Mouse (Mus musculus): ENCODE measurements around the gene Rimkla. TPM values are rescaled to one million over a fixed set of nuclear protein-coding genes. Genes with fewer than 3 reads are reported as not detected.
A peak's percentile ranks its signal among the peaks of the same experiment; 100 is the strongest.

Gene Rimkla
- polyA plus RNA-seq, 1 experiment: not detected

DNA sequence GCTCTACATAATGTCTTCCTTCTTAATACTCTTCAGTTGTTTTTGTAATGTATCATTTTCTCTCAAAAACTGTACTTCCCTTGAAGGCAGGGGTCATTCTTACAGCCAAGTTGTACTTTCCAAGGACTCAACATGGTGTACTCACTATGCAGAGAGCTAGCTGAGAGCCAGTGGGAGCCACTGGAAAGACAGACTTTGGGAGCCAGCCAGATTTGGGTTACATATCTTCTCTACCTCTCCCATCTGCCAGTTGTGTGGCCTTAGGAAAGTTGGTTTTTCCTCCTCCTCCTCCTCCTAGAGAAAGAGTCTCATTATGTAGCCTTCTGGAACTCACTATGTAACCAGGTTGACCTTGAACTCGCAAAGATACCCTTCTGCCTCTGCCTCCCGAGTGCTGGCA is 32.0 kb upstream of the Rimkla start:
- TF ChIP-seq POLR2A (IDR thresholded peaks at IDR 0.05; ENCODE audit: borderline replicate concordance, low read depth, low read length): no peak
- TF ChIP-seq CTCF (IDR thresholded peaks at IDR 0.05; ENCODE audit: low read depth, low read length): no peak

DNA sequence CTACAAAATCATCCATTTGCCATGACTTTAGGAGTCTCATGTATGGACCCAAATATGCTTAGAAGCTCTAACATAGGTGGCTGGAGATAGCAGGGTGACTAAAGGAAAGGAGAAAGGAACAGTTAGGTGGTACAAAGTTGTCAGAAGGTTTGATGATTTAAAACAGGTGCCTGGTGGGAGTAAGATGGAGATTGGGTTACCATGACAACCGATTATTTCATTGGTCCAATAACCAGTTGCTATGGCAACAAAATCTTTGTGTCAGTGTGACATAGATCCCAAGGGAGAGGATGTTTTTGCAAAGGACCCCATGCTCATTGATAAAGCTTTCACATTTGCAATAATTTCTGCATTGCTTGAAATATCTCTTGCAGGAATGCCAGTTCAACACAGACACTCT is 31.6 kb upstream of the Rimkla start:
- Histone ChIP-seq H3K27ac (ENCODE audit: insufficient read depth, low read depth, low read length) (no peak overlapping the region), H3K4me1 (ENCODE audit: control insufficient read depth, insufficient read depth, low read length) (no peaks in the 10 kb centered on the region), H3K4me3 (ENCODE audit: insufficient read depth, low read length) (no peak overlapping the region)
- TF ChIP-seq POLR2A (IDR thresholded peaks at IDR 0.05; ENCODE audit: borderline replicate concordance, low read depth, low read length) (no peak), CTCF (IDR thresholded peaks at IDR 0.05; ENCODE audit: low read depth, low read length) (no peak)

More for the DNA sequence above, 32.0 kb upstream of the Rimkla start:
- no peak overlapping the region for H3K4me3 ChIP-seq (ENCODE audit: insufficient read depth, low read length)
- no peaks in the 10 kb centered on the region for H3K4me1 ChIP-seq (ENCODE audit: control insufficient read depth, insufficient read depth, low read length)
- no peak overlapping the region for H3K27ac ChIP-seq (ENCODE audit: insufficient read depth, low read depth, low read length)

GRCm38 (mm10) chr4:119523575-119523974 is 31.1 kb upstream of the Rimkla start:
- TF ChIP-seq CTCF (IDR thresholded peaks at IDR 0.05; ENCODE audit: low read depth, low read length) (no peak), POLR2A (IDR thresholded peaks at IDR 0.05; ENCODE audit: borderline replicate concordance, low read depth, low read length) (no peak)
- no peak overlapping the region for H3K4me3 ChIP-seq (ENCODE audit: insufficient read depth, low read length)
- H3K4me1 ChIP-seq (ENCODE audit: control insufficient read depth, insufficient read depth, low read length): no peaks in the 10 kb centered on the region
- no peak overlapping the region for H3K27ac ChIP-seq (ENCODE audit: insufficient read depth, low read depth, low read length)

DNA sequence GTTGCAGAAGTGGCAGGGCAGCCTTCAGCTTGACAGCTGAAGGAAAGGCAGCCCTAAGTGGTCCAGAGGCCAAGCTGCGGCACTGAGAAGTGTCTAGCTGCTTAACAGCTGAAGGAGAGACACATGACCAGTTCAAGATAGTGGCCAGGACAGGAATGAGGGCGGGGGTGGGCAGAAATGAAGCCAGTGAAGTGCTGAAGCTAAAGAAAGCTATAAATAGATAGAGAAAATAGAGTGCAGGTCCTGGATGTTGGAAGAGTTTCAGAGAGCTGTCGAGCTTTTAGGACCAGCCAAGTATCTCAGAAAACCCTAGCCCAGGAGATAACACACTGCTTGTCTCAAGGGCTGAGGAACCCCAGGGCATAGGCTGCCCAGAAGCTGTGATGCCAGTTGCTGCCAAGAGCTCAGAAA is 20.3 kb upstream of the Rimkla start:
- Histone ChIP-seq H3K4me1 (ENCODE audit: control insufficient read depth, insufficient read depth, low read length) (no peaks in the 10 kb centered on the region), H3K4me3 (ENCODE audit: insufficient read depth, low read length) (no peak overlapping the region), H3K27ac (ENCODE audit: insufficient read depth, low read depth, low read length) (no peak overlapping the region)
- TF ChIP-seq CTCF (IDR thresholded peaks at IDR 0.05; ENCODE audit: low read depth, low read length): no peak
- no peak for TF ChIP-seq POLR2A (IDR thresholded peaks at IDR 0.05; ENCODE audit: borderline replicate concordance, low read depth, low read length)

DNA sequence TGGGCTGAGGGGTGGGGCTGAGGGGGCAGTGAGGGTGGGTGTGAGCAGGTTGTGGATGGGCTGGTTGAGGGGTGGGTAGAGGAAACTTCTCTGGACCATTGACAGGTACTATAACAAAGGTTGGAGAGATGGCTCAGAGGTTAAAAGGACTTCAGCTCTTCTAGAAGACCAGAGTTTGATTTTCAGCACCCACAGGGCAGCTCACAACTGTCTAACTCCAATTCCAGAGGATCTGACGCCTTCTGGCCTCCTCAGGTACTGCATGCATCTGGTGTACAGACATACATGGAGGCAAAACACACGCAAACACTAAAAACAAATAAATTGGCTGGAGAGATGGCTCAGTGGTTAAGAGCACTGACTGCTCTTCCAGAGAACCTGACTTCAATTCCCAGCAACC is 19.2 kb upstream of the Rimkla start:
- Histone ChIP-seq H3K4me3 (ENCODE audit: insufficient read depth, low read length) (no peak overlapping the region), H3K4me1 (ENCODE audit: control insufficient read depth, insufficient read depth, low read length) (no peaks in the 10 kb centered on the region), H3K27ac (ENCODE audit: insufficient read depth, low read depth, low read length) (no peak overlapping the region)
- TF ChIP-seq POLR2A (IDR thresholded peaks at IDR 0.05; ENCODE audit: borderline replicate concordance, low read depth, low read length) (no peak), CTCF (IDR thresholded peaks at IDR 0.05; ENCODE audit: low read depth, low read length) (no peak)

DNA sequence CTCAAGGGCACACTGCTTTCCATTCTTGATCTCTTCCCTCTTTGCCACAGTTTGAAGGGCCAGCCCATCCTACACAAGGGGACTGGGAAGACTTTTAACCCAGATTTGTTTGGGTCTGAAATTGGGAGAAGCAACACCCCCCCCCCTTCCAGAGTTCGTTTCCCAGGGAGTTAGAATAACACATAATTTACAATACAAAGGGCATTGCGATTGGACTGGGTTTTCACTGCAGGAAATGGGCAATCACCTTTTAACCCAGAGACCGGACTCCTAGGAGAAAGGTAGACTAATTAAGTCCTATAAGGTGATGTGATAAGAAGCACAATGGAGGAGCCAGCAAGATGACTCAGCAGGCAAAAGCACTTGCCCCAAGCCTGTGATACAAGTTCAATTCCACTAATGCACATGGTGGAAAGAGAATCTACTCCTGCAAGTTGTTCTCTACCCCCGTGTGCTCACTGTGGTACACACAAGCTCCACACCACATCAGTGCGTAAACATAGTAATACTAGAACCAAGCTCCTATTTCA is 6.0 kb upstream of the Rimkla start:
- H3K4me1 ChIP-seq (ENCODE audit: control insufficient read depth, insufficient read depth, low read length): no peaks in the 10 kb centered on the region

DNA sequence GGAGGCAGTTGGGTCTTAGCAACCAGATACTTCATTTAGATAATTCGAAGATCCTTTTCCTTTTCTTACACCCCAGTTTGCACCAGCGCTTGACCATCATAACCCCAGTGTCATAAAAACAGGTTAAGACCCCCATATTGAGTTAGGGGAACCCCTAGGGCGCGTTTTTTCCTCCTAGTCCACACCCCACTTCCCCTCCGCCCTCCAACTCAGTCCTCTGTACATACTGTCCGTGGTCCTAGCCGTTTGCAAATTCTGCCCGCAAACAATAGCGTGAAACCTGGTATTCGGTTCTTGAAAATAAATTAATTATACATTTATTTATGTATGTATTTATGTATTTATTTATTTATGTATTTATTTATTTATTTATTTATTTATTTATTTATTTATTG is 502 bp upstream of the Rimkla start:
- no peak overlapping the region for H3K27ac ChIP-seq (ENCODE audit: insufficient read depth, low read depth, low read length)
- H3K4me3 ChIP-seq (ENCODE audit: insufficient read depth, low read length): peak overlapping the region; percentile 64
- TF ChIP-seq POLR2A (IDR thresholded peaks at IDR 0.05; ENCODE audit: borderline replicate concordance, low read depth, low read length) (no peak), CTCF (IDR thresholded peaks at IDR 0.05; ENCODE audit: low read depth, low read length) (no peak)
- H3K4me1 ChIP-seq (ENCODE audit: control insufficient read depth, insufficient read depth, low read length): no peaks in the 10 kb centered on the region; the same call in 1 of the 2 replicates

More for the DNA sequence above, 6.0 kb upstream of the Rimkla start:
- TF ChIP-seq CTCF (IDR thresholded peaks at IDR 0.05; ENCODE audit: low read depth, low read length): no peak
- TF ChIP-seq POLR2A (IDR thresholded peaks at IDR 0.05; ENCODE audit: borderline replicate concordance, low read depth, low read length): no peak
- Histone ChIP-seq H3K27ac (ENCODE audit: insufficient read depth, low read depth, low read length) (no peak overlapping the region), H3K4me3 (ENCODE audit: insufficient read depth, low read length) (no peak overlapping the region)

- H3K27ac ChIP-seq (ENCODE audit: insufficient read depth, low read depth, low read length): no peak overlapping the region
- no peak overlapping the region for H3K4me3 ChIP-seq (ENCODE audit: insufficient read depth, low read length)
- no peaks in the 10 kb centered on the region; the same call in 1 of the 2 replicates for H3K4me1 ChIP-seq (ENCODE audit: control insufficient read depth, insufficient read depth, low read length)
- TF ChIP-seq POLR2A (IDR thresholded peaks at IDR 0.05; ENCODE audit: borderline replicate concordance, low read depth, low read length) (no peak), CTCF (IDR thresholded peaks at IDR 0.05; ENCODE audit: low read depth, low read length) (no peak)
Observed at GRCm38 (mm10) chr4:119490806-119491205, 1.6 kb downstream of the Rimkla start.

- TF ChIP-seq POLR2A (IDR thresholded peaks at IDR 0.05; ENCODE audit: borderline replicate concordance, low read depth, low read length) (no peak), CTCF (IDR thresholded peaks at IDR 0.05; ENCODE audit: low read depth, low read length) (no peak)
- Histone ChIP-seq H3K27ac (ENCODE audit: insufficient read depth, low read depth, low read length) (no peak overlapping the region), H3K4me3 (ENCODE audit: insufficient read depth, low read length) (no peak overlapping the region), H3K4me1 (ENCODE audit: control insufficient read depth, insufficient read depth, low read length) (no peaks in the 10 kb centered on the region; the same call in 1 of the 2 replicates)
Observed at GRCm38 (mm10) chr4:119489666-119490065, 2.8 kb downstream of the Rimkla start.

DNA sequence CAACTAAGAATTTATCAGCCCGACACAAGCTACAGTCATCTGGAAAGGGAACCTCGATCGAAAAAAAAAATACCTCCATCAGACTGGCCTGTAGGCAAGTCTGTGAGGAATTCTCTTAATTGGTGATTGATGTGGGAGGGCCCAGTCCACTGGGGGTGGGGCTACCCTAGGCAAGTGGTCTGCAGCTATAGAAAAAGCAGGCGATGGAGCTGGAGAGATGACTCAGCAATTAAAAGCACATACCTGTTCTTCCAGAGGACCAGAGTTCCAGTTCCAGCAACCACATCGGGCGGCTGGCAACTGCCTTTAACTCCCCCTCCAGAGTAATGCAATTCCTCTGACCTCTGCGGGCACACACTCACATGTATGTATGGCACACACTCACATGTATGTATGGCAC is 7.5 kb downstream of the Rimkla start:
- H3K4me1 ChIP-seq (ENCODE audit: control insufficient read depth, insufficient read depth, low read length): no peaks in the 10 kb centered on the region
- no peak overlapping the region for H3K27ac ChIP-seq (ENCODE audit: insufficient read depth, low read depth, low read length)
- TF ChIP-seq POLR2A (IDR thresholded peaks at IDR 0.05; ENCODE audit: borderline replicate concordance, low read depth, low read length) (no peak), CTCF (IDR thresholded peaks at IDR 0.05; ENCODE audit: low read depth, low read length) (no peak)
- H3K4me3 ChIP-seq (ENCODE audit: insufficient read depth, low read length): no peak overlapping the region

DNA sequence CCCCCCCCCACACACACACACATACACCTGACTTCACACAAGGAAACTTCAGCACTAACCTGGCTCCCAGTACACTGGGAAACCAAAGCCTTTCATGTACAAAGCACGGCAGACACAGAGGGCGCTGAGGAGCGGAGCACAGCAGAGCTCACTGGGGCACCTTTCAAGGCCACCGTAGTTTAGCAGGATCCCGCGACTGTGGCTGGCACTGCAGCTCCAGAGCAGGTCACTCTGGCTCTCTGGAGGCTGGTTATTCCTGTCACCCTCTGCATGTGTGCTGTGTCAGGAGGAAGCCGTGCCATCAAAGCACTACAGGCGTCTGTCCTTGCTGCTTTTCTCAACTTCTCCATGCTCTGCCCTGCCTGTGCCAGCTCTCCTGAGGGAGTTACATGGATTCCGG is 9.4 kb downstream of the Rimkla start:
- TF ChIP-seq CTCF (IDR thresholded peaks at IDR 0.05; ENCODE audit: low read depth, low read length) (no peak), POLR2A (IDR thresholded peaks at IDR 0.05; ENCODE audit: borderline replicate concordance, low read depth, low read length) (no peak)
- Histone ChIP-seq H3K4me3 (ENCODE audit: insufficient read depth, low read length) (no peak overlapping the region), H3K27ac (ENCODE audit: insufficient read depth, low read depth, low read length) (no peak overlapping the region), H3K4me1 (ENCODE audit: control insufficient read depth, insufficient read depth, low read length) (no peaks in the 10 kb centered on the region)
